In genomic region chr3:35932735-35933404, GRCm38 (mm10) we compare ENCODE assay signal across 8 mouse cellular contexts. TPM values are rescaled to one million over a fixed set of nuclear protein-coding genes. Genes with fewer than 3 reads are reported as not detected.
DNase-seq lines count a peak whose midpoint lies in the region; ATAC-seq and TF ChIP-seq lines count a peak whose summit lies in the region.

No protein-coding gene starts in this region.

- peak overlapping the region; percentile 97 for H3K27ac ChIP-seq in heart, embryonic 12.5 days (ENCODE audit: poor library complexity, severe bottlenecking)
- H3K27ac ChIP-seq in kidney, embryonic 16.5 days (ENCODE audit: low read length), result peak overlapping the region; percentile 95
- peak overlapping the region; percentile 94 for H3K27ac ChIP-seq in liver, embryonic 12.5 days

- H3K4me2 ChIP-seq in heart, embryonic 12.5 days, result peak overlapping the region; percentile 84
- H3K4me2 ChIP-seq in kidney, embryonic 16.5 days (replicated peaks; ENCODE audit: low read depth, low read length), result peak overlapping the region; percentile 91
- peak overlapping the region; percentile 76 for H3K4me2 ChIP-seq in liver, embryonic 12.5 days
- H3K4me2 ChIP-seq in myocyte (ENCODE audit: low read depth), result peak overlapping the region; percentile 98

- WGBS in heart, embryonic 12.5 days, result under 1% methylated on average over 41 of the region's 73 CpGs
- under 1% methylated on average over 61 of the region's 73 CpGs for WGBS in kidney, embryonic 16.5 days
- WGBS in liver, embryonic 12.5 days (ENCODE audit: insufficient replicate concordance), result under 1% methylated on average over 47 of the region's 73 CpGs

- H3K4me3 ChIP-seq in heart, embryonic 12.5 days, result peak overlapping the region; percentile 99
- peak overlapping the region; percentile 92 for H3K4me3 ChIP-seq in kidney, embryonic 16.5 days (ENCODE audit: low read length)
- H3K4me3 ChIP-seq in liver, embryonic 12.5 days, result peak overlapping the region; percentile 96
- peak overlapping the region; percentile 54 for H3K4me3 ChIP-seq in myocyte

- no peaks in the 10 kb centered on the region for H3K36me3 ChIP-seq in heart, embryonic 12.5 days
- H3K36me3 ChIP-seq in kidney, embryonic 16.5 days (ENCODE audit: insufficient read depth, low read length), result 0 out of 2 replicates have a peak, but pooled peaks cover 4% of the 10 kb centered on the region
- H3K36me3 ChIP-seq in liver, embryonic 12.5 days, result peaks cover 24% of the 10 kb centered on the region
- no peaks in the 10 kb centered on the region for H3K36me3 ChIP-seq in myocyte (ENCODE audit: control insufficient read depth, insufficient read depth)

- H3K4me1 ChIP-seq in heart, embryonic 12.5 days (replicated peaks), result peaks cover 30% of the 10 kb centered on the region
- peaks cover 23% of the 10 kb centered on the region for H3K4me1 ChIP-seq in kidney, embryonic 16.5 days (ENCODE audit: insufficient read depth, low read length)
- H3K4me1 ChIP-seq in liver, embryonic 12.5 days, result peaks cover 54% of the 10 kb centered on the region

- ATAC-seq in erythroblast, adult 5-6 weeks (replicated peaks; ENCODE audit: low FRiP score, poor library complexity, severe bottlenecking), result peak; percentile 48
- ATAC-seq in heart, embryonic 12.5 days (ENCODE audit: insufficient number of reproducible peaks, low FRiP score), result peak; percentile 90
- ATAC-seq in kidney, embryonic 16.5 days (ENCODE audit: low FRiP score, low TSS enrichment), result peak; percentile 94
- ATAC-seq in liver, embryonic 12.5 days, result peak; percentile 84

- H3ac ChIP-seq in myocyte (ENCODE audit: control insufficient read depth, insufficient read length), result peak overlapping the region; percentile 95

- no peaks in the 10 kb centered on the region for H3K27me3 ChIP-seq in heart, embryonic 12.5 days (replicated peaks)
- H3K27me3 ChIP-seq in kidney, embryonic 16.5 days (ENCODE audit: insufficient read depth, low read length), result no peaks in the 10 kb centered on the region
- no peaks in the 10 kb centered on the region for H3K27me3 ChIP-seq in liver, embryonic 12.5 days (replicated peaks)
- no peaks in the 10 kb centered on the region for H3K27me3 ChIP-seq in myocyte (ENCODE audit: control insufficient read depth, insufficient read depth, insufficient read length)

- peaks cover 43% of the 10 kb centered on the region for H3K79me2 ChIP-seq in myocyte (ENCODE audit: control insufficient read depth, insufficient read depth)

- H3K9ac ChIP-seq in heart, embryonic 12.5 days, result peak overlapping the region; percentile 100
- H3K9ac ChIP-seq in kidney, embryonic 16.5 days (replicated peaks; ENCODE audit: low read length), result peak overlapping the region; percentile 99
- H3K9ac ChIP-seq in liver, embryonic 12.5 days, result peak overlapping the region; percentile 98

- peak; percentile 63 for TF ChIP-seq POLR2A in myocyte (IDR thresholded peaks at IDR 0.05; ENCODE audit: insufficient read length, low read depth)

- DNase-seq in A20 (ENCODE audit: low read depth, low spot score), result peak; percentile 85
- DNase-seq in adrenal gland, postnatal 4 days (ENCODE audit: low spot score in 2 of 2), result peak; percentile 66 to 67
- DNase-seq in spleen, postnatal 36 days (ENCODE audit: low spot score in 2 of 2), result peak; percentile 82 to 83

- no peaks in the 10 kb centered on the region for H3K9me3 ChIP-seq in heart, embryonic 12.5 days (replicated peaks)
- H3K9me3 ChIP-seq in kidney, embryonic 16.5 days (ENCODE audit: low read length), result no peaks in the 10 kb centered on the region
- no peaks in the 10 kb centered on the region for H3K9me3 ChIP-seq in liver, embryonic 12.5 days (replicated peaks)

TF ChIP-seq in myocyte, 11 proteins besides CTCF, POLR2A, EP300 and RAD21:
- no peak for TF ChIP-seq MAX (IDR thresholded peaks at IDR 0.05; ENCODE audit: low read depth)
- peak in 1 of 3 experiments; percentile 1 for TF ChIP-seq MYOD1 (IDR thresholded peaks at IDR 0.05; ENCODE audit: control insufficient read depth in 1 of 3, insufficient read length in 2 of 3, low read depth in 2 of 3)

RNA-seq across cellular contexts. Expression of gene Dcun1d1, which starts 4.4 kb away (rescaled TPM):
- total RNA-seq in adrenal gland, postnatal 4 days (2021), result 10 to 100 TPM; 76.5 to 79.3 TPM
- total RNA-seq in erythroblast, adult 5-6 weeks (2015; ENCODE audit: low replicate concordance), result 237 and 278 TPM in 2 replicates
- 289 and 306 TPM in 2 replicates for total RNA-seq in erythroblast, adult 5-6 weeks (2017; ENCODE audit: low replicate concordance)
- 80.5 and 82.6 TPM in 2 replicates for polyA plus RNA-seq in heart, embryonic 12.5 days (2016; fragmentation: Nextera tagmentation; extraction: Ambion mirVana)
- 90.3 and 90.9 TPM in 2 replicates for polyA plus RNA-seq in kidney, embryonic 16.5 days (2015; fragmentation: Nextera tagmentation; extraction: Ambion mirVana)
- polyA plus RNA-seq in liver, embryonic 12.5 days (2016; fragmentation: Nextera tagmentation; extraction: Ambion mirVana), result 92.7 and 96.5 TPM in 2 replicates
- 15.1 TPM for polyA plus RNA-seq in myocyte (2012; fragmentation: generic; extraction: Trizol)

Comparison
In these comparisons a context has a peak if more than half of its experiments do, and no peak if none do; other contexts are left out.
1. Peak in every context shown above with its lines: DNase-seq, ATAC-seq, H3K4me3 ChIP-seq and H3K27ac ChIP-seq.